Mouse (Mus musculus) embryonic facial prominence, embryonic 13.5 days (tissue): ENCODE data around the gene Gna12. TPM values are rescaled to one million over a fixed set of nuclear protein-coding genes. Genes with fewer than 3 reads are reported as not detected.

ENCODE experiments used
- ATAC-seq: fragments of 200-750 bp; cut with Nextera tagmentation; 2 replicates; pipeline ENCODE4 v1.8.0; 2017; ENCODE audit warnings: low read depth; ENCODE audit not compliant: insufficient number of reproducible peaks, insufficient read depth, low FRiP score, low TSS enrichment
- H3K27ac ChIP-seq: fragments of 300-500 bp; sonication (generic); 2 replicates; pipeline ENCODE4 v1.5.1; 2015; ENCODE audit warnings: moderate library complexity, mild to moderate bottlenecking, inconsistent platforms
- H3K27me3 ChIP-seq: fragments of 300-500 bp; sonication (generic); 2 replicates; pipeline ENCODE4 v1.6.1; 2015; ENCODE audit warnings: mild to moderate bottlenecking, inconsistent platforms
- H3K36me3 ChIP-seq: fragments of 300-500 bp; sonication (generic); 2 replicates; pipeline ENCODE4 v1.6.1; 2015; ENCODE audit warnings: mild to moderate bottlenecking, inconsistent platforms
- H3K4me1 ChIP-seq: fragments of 300-500 bp; sonication (generic); 2 replicates; pipeline ENCODE4 v1.6.1; 2015; ENCODE audit warnings: inconsistent platforms
- H3K4me2 ChIP-seq: fragments of 300-500 bp; sonication (generic); 2 replicates; pipeline ENCODE4 v1.6.1; 2015; ENCODE audit warnings: moderate library complexity, mild to moderate bottlenecking, inconsistent platforms
- H3K4me3 ChIP-seq: fragments of 300-500 bp; sonication (generic); 2 replicates; pipeline ENCODE4 v1.5.1; 2015; ENCODE audit warnings: mild to moderate bottlenecking, inconsistent platforms
- H3K9ac ChIP-seq: fragments of 300-500 bp; sonication (generic); 2 replicates; pipeline ENCODE4 v1.6.1; 2015; ENCODE audit warnings: mild to moderate bottlenecking, inconsistent platforms
- H3K9me3 ChIP-seq: fragments of 300-500 bp; sonication (generic); 2 replicates; pipeline ENCODE4 v1.6.1; 2016; ENCODE audit warnings: inconsistent platforms
- WGBS: fragments of 180-500 bp; shearing (Covaris S2); methylation state at CpG from one replicate; pipeline ENCODE4 v1.1.7; 2015; ENCODE audit warnings: mixed read lengths; 5-methylcytosine and 5-hydroxymethylcytosine counted together
- polyA plus RNA-seq: library from polyadenylated mRNA; unstranded; fragments of >200 nt; fragmentation: Nextera tagmentation; extraction: Ambion mirVana; gene quantifications from 2 replicates; pipeline ENCODE4 v1.2.1, GENCODE M21; 2015

Gene Gna12
- polyA plus RNA-seq, 1 experiment from 2014 or later = 9.3 TPM

DNA sequence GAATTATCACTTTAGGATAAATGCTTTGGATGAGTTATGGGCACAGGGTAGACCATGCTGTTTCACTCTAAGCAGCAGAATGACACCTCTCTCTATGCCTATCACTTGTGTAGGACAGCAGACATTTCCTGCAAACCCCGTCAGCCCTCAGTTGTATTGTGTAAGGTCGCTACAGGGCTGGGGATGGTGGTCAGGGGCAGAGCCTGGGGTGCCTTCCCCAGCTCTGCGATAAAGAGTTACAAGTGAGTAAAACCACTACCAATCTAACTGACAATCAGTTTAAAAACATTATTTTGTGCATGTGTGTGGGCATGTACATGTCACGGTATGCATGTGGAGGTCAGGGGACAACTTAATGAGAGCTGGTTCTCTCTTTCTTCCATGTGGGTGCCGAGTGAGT lies 49.1 kb downstream of the Gna12 start:
- WGBS = 92% methylated on average over 5 of the region's 5 CpGs
- ATAC-seq = no peak
- Histone ChIP-seq H3K9me3 (no peaks in the 10 kb centered on the region), H3K4me1 (peaks cover 4% of the 10 kb centered on the region; the same call in 1 of the 2 replicates), H3K9ac (no peak overlapping the region), H3K4me3 (no peak overlapping the region), H3K4me2 (no peak overlapping the region), H3K36me3 (peaks cover 76% of the 10 kb centered on the region), H3K27ac (no peak overlapping the region), H3K27me3 (no peaks in the 10 kb centered on the region)

GRCm38 (mm10) chr5:140776968-140777367 lies 53.3 kb downstream of the Gna12 start:
- H3K4me1 ChIP-seq = peaks cover 8% of the 10 kb centered on the region
- peaks cover 50% of the 10 kb centered on the region for H3K36me3 ChIP-seq
- WGBS = 59% methylated on average over 9 of the region's 9 CpGs
- H3K4me2 ChIP-seq = no peak overlapping the region
- no peak overlapping the region for H3K9ac ChIP-seq
- peak overlapping the region; percentile 18; the same call in 1 of the 2 replicates for H3K27ac ChIP-seq
- no peaks in the 10 kb centered on the region for H3K27me3 ChIP-seq
- H3K9me3 ChIP-seq = no peaks in the 10 kb centered on the region
- ATAC-seq = no peak
- no peak overlapping the region for H3K4me3 ChIP-seq

GRCm38 (mm10) chr5:140775111-140775510 lies 55.1 kb downstream of the Gna12 start:
- no peak overlapping the region for H3K27ac ChIP-seq
- H3K4me2 ChIP-seq = no peak overlapping the region
- H3K9me3 ChIP-seq = no peaks in the 10 kb centered on the region
- no peak overlapping the region for H3K4me3 ChIP-seq
- peaks cover 18% of the 10 kb centered on the region for H3K4me1 ChIP-seq
- H3K36me3 ChIP-seq = peaks cover 32% of the 10 kb centered on the region
- H3K9ac ChIP-seq = no peak overlapping the region
- H3K27me3 ChIP-seq = no peaks in the 10 kb centered on the region
- 95% methylated on average over 4 of the region's 4 CpGs for WGBS
- no peak for ATAC-seq

DNA sequence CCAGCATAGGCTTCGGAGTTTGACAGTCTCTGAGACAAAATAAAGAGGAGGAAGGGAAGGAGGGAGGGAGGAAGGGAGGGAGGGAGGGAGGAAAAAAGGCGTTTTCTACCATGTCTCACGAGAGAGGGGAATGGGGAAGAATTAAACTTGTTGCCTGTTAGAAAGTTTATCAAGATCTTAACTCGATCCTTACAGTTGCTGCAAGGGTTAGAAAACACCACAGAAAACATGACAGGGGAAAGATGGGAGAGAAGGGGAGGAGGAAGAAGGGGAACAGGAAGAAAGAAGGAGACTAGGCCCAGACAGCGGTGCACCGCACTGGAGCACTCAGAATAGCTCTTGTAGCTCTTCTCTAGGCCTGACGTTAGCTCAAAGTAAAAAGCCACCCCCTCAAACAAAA lies 58.1 kb downstream of the Gna12 start:
- peaks cover 37% of the 10 kb centered on the region for H3K4me1 ChIP-seq
- peaks cover 15% of the 10 kb centered on the region for H3K36me3 ChIP-seq
- no peak for ATAC-seq
- H3K27ac ChIP-seq = peak overlapping the region; percentile 86
- H3K9ac ChIP-seq = 0 out of 2 replicates have a peak overlapping the region, but pooled peaks have one; percentile 53
- no peak overlapping the region for H3K4me2 ChIP-seq
- no peaks in the 10 kb centered on the region for H3K9me3 ChIP-seq
- WGBS = 52% methylated on average over 7 of the region's 7 CpGs
- no peaks in the 10 kb centered on the region for H3K27me3 ChIP-seq
- no peak overlapping the region for H3K4me3 ChIP-seq

DNA sequence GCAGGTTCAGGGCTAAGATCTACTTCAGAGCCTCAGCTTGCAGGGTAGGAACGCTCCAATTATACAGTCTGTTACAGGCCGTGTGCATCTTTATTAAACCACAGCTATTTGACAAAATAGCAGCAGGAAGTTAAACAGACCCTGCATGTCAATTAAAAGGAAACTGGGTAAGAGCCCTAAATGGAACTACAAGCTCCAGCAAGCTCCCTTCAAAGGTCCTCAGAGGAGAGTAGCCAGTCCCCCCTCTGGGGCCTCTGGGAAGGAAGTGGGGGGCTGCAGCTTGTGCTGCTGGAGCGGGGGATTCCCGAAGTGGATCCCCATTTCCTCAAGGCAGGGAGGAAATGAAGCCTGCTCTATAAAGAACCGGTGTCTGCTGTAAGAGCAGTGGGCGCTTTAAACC lies 58.6 kb downstream of the Gna12 start:
- ATAC-seq = 0 out of 2 replicates have a peak, but pooled peaks have one; percentile 27
- peak overlapping the region; percentile 53; the same call in 1 of the 2 replicates for H3K9ac ChIP-seq
- peaks cover 37% of the 10 kb centered on the region for H3K4me1 ChIP-seq
- H3K9me3 ChIP-seq = no peaks in the 10 kb centered on the region
- H3K36me3 ChIP-seq = peaks cover 15% of the 10 kb centered on the region
- no peak overlapping the region for H3K4me3 ChIP-seq
- H3K4me2 ChIP-seq = no peak overlapping the region
- peak overlapping the region; percentile 86 for H3K27ac ChIP-seq
- H3K27me3 ChIP-seq = no peaks in the 10 kb centered on the region
- 33% methylated on average over 6 of the region's 6 CpGs for WGBS

DNA sequence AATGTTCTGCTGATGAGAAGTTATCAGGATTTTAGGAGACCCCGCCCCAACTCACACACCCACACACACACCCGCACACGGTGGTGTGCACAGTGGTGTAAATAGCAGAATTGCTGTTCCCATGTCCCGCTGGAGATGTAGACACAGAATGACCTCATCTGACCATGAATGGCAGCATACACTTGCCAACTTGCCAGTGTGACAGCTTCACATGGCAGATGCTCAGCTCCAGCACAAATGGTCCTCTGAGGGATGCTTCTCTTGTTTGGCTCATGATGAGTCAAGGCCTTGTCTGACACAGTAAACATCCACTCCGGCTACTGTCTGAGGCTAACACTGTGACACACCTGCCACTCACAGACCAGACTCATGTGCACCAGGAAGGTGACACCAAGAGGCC lies 61.9 kb downstream of the Gna12 start:
- no peak for ATAC-seq
- H3K27ac ChIP-seq = peak overlapping the region; percentile 82
- WGBS = 84% methylated on average over 5 of the region's 5 CpGs

DNA sequence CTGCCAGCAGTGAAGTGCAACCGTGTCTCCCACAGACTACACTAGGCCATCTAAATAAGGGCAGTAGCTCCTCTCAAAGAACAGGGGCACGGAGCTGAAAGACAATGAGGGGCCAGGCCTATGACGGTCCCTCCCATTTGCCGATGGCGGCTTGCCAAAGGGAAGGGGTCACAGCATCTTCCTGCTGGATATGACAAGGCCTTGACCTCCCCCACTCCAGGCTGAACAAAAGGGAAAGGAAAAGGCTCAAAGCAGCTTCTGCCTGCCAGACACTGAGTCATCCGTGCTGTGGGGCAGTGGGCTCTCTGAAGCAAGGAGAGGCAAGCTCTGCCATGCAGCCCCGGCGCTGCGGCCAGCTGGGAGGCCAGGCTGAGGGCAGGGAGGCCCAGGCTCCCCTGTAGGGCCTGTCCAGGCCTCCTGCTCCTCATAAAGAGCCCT lies 62.5 kb downstream of the Gna12 start:
- WGBS = 29% methylated on average over 9 of the region's 9 CpGs

More for the DNA sequence above, 61.9 kb downstream of the Gna12 start:
- peaks cover 19% of the 10 kb centered on the region for H3K36me3 ChIP-seq
- H3K4me3 ChIP-seq = no peak overlapping the region
- H3K4me1 ChIP-seq = peaks cover 43% of the 10 kb centered on the region
- no peaks in the 10 kb centered on the region for H3K9me3 ChIP-seq
- no peak overlapping the region for H3K4me2 ChIP-seq
- H3K27me3 ChIP-seq = no peaks in the 10 kb centered on the region
- peak overlapping the region; percentile 49; the same call in 1 of the 2 replicates for H3K9ac ChIP-seq

DNA sequence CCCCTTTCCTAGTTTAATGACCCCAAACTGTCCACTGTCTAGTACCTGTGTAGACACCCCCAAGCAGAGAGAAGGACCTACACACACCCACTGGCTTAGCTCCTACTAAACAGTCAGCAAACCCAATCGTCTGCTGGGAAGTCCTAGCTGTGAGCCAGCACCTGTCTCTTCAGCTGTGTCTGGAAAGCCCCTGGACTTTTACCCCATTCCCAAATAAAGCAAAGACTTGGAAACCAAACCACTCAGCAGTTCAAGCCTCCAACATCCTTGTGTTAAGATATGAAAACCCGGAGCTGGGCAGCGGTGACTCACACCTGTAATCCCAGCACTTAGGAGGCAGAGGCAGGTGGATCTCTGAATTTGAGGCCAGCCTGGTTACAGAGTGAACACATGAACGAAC lies 63.7 kb downstream of the Gna12 start:
- H3K9ac ChIP-seq = no peak overlapping the region
- H3K9me3 ChIP-seq = no peaks in the 10 kb centered on the region
- H3K4me2 ChIP-seq = no peak overlapping the region
- no peak overlapping the region for H3K4me3 ChIP-seq
- peaks cover 28% of the 10 kb centered on the region for H3K36me3 ChIP-seq
- WGBS = 89% methylated on average over 4 of the region's 4 CpGs
- H3K27me3 ChIP-seq = no peaks in the 10 kb centered on the region
- peaks cover 38% of the 10 kb centered on the region for H3K4me1 ChIP-seq
- no peak for ATAC-seq
- H3K27ac ChIP-seq = no peak overlapping the region

More for the DNA sequence above, 62.5 kb downstream of the Gna12 start:
- peaks cover 16% of the 10 kb centered on the region for H3K36me3 ChIP-seq
- no peaks in the 10 kb centered on the region for H3K9me3 ChIP-seq
- ATAC-seq = no peak
- peak overlapping the region; percentile 49; the same call in 1 of the 2 replicates for H3K9ac ChIP-seq
- peak overlapping the region; percentile 82 for H3K27ac ChIP-seq
- H3K27me3 ChIP-seq = no peaks in the 10 kb centered on the region
- no peak overlapping the region for H3K4me2 ChIP-seq
- peaks cover 46% of the 10 kb centered on the region for H3K4me1 ChIP-seq
- no peak overlapping the region for H3K4me3 ChIP-seq

DNA sequence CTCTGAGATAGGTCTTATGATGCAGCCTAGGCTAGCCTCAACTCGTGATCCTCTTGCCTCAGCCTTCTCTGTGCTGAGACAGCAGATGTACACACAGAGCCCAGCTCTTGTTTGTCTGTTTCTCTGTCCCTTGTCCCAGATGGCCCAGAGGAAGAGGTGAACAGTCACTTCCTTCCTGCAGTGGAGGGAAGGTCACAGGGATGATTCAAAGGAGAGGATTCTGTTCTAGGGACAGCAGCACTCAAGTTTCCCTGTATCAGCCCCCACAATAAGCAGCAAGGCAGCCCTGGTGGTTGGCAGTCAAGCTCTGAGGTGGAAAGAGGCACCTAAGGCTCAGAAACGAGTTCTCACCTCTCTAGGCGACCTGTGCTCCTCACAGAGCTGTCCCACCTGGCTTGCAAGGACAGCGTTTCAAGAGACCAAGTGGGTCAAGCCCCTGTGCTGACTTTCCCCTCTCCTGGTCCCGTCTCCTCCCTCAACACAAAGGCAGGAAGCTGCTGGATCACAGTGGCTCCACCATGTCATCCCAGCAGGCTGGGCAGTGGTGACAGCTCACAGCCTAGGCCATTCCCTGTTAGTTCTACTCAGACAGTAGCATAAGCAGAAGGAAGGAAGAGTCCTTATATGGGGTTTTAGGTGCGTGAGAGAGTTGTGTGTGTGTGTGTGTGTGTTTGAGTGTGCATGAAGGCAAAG lies 65.2 kb downstream of the Gna12 start:
- H3K36me3 ChIP-seq = peaks cover 41% of the 10 kb centered on the region
- H3K4me1 ChIP-seq = peaks cover 32% of the 10 kb centered on the region
- H3K4me2 ChIP-seq = no peak overlapping the region
- H3K9ac ChIP-seq = no peak overlapping the region
- no peaks in the 10 kb centered on the region for H3K27me3 ChIP-seq
- H3K4me3 ChIP-seq = no peak overlapping the region
- H3K9me3 ChIP-seq = no peaks in the 10 kb centered on the region
- WGBS = 70% methylated on average over 6 of the region's 6 CpGs
- H3K27ac ChIP-seq = peak overlapping the region; percentile 35; the same call in 1 of the 2 replicates
- ATAC-seq = no peak

- Histone ChIP-seq H3K9me3 (no peaks in the 10 kb centered on the region), H3K27ac (no peak overlapping the region), H3K4me2 (no peak overlapping the region), H3K9ac (no peak overlapping the region), H3K4me1 (peaks cover 16% of the 10 kb centered on the region), H3K4me3 (no peak overlapping the region), H3K36me3 (peaks cover 61% of the 10 kb centered on the region), H3K27me3 (no peaks in the 10 kb centered on the region)
- WGBS = 82% methylated on average over 4 of the region's 4 CpGs
- no peak for ATAC-seq
Observed at GRCm38 (mm10) chr5:140762540-140762939, 67.7 kb downstream of the Gna12 start.

- Histone ChIP-seq H3K9ac (0 out of 2 replicates have a peak overlapping the region, but pooled peaks have one; percentile 21), H3K4me2 (no peak overlapping the region), H3K4me3 (no peak overlapping the region), H3K27me3 (no peaks in the 10 kb centered on the region), H3K27ac (no peak overlapping the region), H3K4me1 (peaks cover 12% of the 10 kb centered on the region; the same call in 1 of the 2 replicates), H3K36me3 (peaks cover 66% of the 10 kb centered on the region), H3K9me3 (no peaks in the 10 kb centered on the region)
- no peak for ATAC-seq
- WGBS = 79% methylated on average over 8 of the region's 8 CpGs
Observed at GRCm38 (mm10) chr5:140758864-140759263, 71.4 kb downstream of the Gna12 start.

GRCm38 (mm10) chr5:140753223-140753622 lies 77.0 kb downstream of the Gna12 start:
- H3K4me2 ChIP-seq = no peak overlapping the region
- H3K36me3 ChIP-seq = peaks cover 18% of the 10 kb centered on the region
- 82% methylated on average over 5 of the region's 5 CpGs for WGBS
- no peak overlapping the region for H3K4me3 ChIP-seq
- no peak for ATAC-seq
- H3K9me3 ChIP-seq = peaks cover 4% of the 10 kb centered on the region
- no peak overlapping the region for H3K9ac ChIP-seq
- peaks cover 17% of the 10 kb centered on the region for H3K4me1 ChIP-seq
- H3K27me3 ChIP-seq = no peaks in the 10 kb centered on the region
- H3K27ac ChIP-seq = no peak overlapping the region
